Mouse (Mus musculus) NIH3T3 (cell line): ENCODE data around the gene Dnajb6.

Experiments used
- DNase-seq: peaks from one replicate; pipeline ENCODE4 v3.0.0-alpha.2; 2012; ENCODE audit warnings: low read depth

Dnajb6 gene

DNA sequence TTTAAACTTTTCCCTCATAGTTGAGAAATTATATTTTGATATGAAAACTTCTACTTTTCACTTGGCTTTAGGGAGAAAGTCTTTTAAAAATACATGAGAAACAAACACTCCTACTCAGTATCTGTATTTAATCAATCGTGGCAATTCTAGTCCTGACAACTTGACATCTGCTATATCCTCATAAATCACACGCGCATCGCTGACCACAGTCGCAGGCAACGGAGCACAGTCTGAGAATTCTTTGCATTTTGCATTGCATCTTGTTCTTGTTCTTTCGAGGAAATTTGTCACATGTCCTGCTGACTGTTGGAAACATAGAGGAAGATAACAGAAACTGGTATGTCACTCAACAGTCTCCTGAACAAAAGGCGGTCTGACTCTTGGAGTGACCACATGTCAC is 116.9 kb downstream of the Dnajb6 start:
- DNase-seq = no peak

DNA sequence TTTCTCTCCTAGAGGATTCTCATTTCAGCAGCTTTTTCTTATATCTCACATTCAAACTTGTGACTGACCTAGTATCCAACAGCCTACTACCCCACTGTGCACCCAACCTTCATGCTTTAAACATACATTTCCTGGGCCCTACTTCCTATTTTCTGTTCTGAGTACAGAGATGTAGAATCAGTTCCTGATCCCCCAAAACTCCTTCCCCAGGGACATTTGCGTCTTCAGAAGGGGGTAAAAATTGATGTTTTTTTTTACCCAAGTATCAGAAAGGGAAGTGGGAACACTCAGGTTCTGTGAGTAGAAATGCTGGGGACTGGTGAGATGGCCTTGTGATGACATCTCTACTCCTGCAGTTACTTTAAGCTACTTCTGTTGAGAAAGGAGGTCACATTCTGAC is 117.5 kb downstream of the Dnajb6 start:
- DNase-seq = no peak

DNA sequence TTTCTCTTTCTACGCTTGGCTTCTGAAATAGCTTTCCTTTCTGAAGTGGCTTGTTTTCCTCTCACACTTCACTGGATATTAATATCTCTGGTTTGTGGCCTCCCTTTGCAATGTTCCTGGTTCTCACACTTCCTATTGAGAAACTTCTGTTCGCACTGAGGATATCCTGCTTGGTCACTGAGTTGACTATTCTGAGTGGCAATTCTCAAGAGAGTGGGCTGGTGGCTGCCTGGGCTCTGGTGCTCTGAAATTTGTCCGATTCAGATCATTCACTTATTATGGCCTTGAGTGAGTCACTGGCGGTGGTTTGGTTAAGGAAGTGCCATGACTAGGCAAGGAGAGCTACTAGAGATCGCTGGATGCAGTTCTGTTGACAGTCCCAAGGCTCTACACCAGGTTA is 118.9 kb downstream of the Dnajb6 start:
- DNase-seq = no peak

DNA sequence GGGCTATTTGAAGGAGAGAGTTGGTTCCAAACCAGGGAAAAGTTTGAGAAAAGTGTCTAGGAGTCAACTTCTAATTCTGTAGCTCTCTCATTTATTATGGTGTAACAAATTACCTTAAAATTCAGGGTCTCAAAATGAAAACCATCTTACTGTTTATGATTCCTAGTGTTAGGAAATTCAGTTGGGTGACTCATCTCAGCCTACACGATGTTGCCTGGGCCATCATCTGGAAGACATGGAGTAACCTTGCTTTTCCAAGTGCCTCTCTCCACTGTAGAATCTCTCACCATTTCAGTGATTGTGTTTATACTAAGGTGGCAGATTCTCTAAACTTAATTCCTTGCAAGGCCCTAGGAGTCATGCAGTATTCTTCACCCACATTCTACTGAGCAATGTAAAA is 119.5 kb downstream of the Dnajb6 start:
- DNase-seq = peak; percentile 76

DNA sequence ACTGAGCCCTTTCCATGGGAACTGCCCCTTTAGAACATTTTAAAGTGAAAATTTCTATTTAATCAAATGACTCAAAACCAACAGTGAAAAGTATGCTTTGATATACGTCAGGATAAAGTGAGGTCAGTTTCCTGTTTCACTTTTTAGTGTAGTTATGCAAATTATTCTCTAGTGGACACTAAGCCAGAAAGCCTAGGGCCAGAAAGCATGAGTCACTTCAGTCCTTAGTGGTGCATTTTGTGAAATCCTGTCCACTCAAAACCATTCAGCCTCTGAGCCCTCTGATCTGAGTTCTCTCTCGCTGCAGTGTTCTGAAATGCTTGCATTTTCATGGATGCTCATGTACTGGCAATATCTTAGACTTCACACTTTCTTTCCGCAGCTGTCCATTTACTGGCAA is 126.0 kb downstream of the Dnajb6 start:
- peak; percentile 83 for DNase-seq

DNA sequence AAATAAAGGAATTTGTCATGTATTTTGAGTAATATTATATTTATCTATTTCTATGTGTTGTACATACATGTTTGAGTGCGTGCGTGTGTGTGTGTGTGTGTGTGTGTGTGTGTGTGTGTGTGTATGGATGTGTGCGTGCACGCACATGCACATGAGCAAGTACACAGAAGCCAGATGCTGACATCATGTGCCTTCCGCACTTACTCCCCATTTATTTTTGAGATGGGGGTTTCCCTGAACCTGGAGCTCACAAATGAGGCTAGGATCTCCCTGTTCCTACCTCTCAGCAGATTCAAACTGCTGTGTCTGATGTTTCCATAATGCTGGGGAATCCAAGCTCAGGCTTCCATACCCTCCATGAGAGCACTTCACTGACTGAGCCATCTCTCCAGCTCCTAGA is 126.9 kb downstream of the Dnajb6 start:
- DNase-seq = no peak

DNA sequence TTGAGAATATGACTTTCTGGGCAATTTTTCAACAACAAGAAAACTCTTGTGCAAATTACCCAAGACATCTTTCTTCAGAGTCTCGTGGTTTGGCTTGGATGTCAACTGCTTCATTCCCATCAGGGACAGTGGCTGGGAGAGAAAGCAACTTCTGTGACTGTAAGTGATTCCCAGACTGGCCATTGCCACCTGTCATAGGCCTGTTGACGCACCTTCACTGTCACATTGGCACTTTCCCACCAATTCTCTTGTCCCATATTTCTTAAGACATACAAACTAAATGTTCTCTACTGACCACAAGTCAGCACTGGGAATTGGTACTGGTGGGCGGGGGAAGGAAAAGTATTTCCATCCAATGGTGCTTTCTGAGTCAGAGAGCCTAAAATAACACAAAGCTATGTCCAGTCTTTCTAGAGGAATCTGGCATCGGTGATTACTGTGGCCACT is 128.8 kb downstream of the Dnajb6 start:
- DNase-seq = peak; percentile 92

DNA sequence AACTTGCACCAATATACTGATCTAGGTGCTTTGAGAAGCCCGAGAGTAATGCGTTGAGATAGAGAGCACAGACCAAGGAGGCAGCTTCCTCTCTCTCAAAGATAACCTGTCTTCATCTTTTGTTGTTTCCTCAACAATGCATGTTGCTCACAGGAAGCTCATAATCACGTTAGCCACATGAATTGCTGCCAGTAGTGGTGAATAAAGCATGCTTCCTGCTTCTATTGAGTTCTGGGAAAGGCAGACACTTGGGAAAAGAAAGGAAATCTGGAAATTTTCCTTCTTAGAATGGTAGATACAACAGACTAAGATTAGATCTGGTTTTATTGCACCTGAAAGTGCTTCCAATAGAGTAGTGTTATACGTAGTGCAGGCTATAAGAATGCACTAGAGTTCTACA is 129.5 kb downstream of the Dnajb6 start:
- peak; percentile 37 for DNase-seq
